Mouse (Mus musculus): Measurements from ENCODE around the gene Cinp.
A peak's percentile ranks its signal among the peaks of the same experiment; 100 is the strongest.

Gene Cinp

GRCm38 (mm10) chr12:110889036-110890020 is at the start of gene Cinp, which contains the start of gene Tecpr2:
Gene Cinp (minus strand): TSS chr12:110889145.
Gene Tecpr2 (plus strand): TSS chr12:110889264.
- DNase-seq (ENCODE audit: low spot score in 2 of 2) = peak; percentile 98 to 99

GRCm38 (mm10) chr12:110937496-110937895 is 48.6 kb upstream of the Cinp start:
- DNase-seq (ENCODE audit: low spot score in 2 of 2) = no peak

- DNase-seq (ENCODE audit: low spot score in 2 of 2) = peak; percentile 77 to 78
Observed at GRCm38 (mm10) chr12:110935983-110936620, 47.2 kb upstream of the Cinp start.

- DNase-seq (ENCODE audit: low spot score in 2 of 2) = peak in 1 of 2 experiments; percentile 63
Observed at GRCm38 (mm10) chr12:110932820-110933219, 43.9 kb upstream of the Cinp start.

- no peak for DNase-seq (ENCODE audit: low spot score in 2 of 2)
Observed at GRCm38 (mm10) chr12:110921572-110921971, 32.6 kb upstream of the Cinp start.

- no peak for DNase-seq (ENCODE audit: low spot score in 2 of 2)
Observed at GRCm38 (mm10) chr12:110920254-110920653, 31.3 kb upstream of the Cinp start.

DNA sequence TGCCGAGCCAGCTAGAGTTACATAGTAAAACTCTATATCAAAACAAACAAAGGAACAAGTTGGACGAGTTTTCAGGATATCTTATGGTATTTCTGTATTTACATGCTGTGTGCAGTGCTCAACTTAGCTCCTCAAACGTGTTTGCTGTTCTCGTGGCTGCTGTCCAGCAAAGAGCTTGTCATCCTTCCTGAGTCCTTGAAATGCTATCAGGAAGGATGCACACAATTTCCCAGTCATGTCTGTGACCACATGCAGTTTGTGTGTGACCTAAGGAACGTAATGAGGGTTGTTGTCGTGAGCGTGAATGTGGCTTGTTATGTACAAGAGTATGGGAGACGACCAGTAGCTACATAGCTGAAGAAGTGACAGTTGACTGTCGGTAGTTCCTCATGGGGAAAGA is 26.8 kb upstream of the Cinp start:
- DNase-seq (ENCODE audit: low spot score in 2 of 2) = no peak

- DNase-seq (ENCODE audit: low spot score in 2 of 2) = no peak
Observed at GRCm38 (mm10) chr12:110909962-110910361, 21.0 kb upstream of the Cinp start.

- no peak for DNase-seq (ENCODE audit: low spot score in 2 of 2)
Observed at GRCm38 (mm10) chr12:110907845-110908244, 18.9 kb upstream of the Cinp start.

- no peak for DNase-seq (ENCODE audit: low spot score in 2 of 2)
Observed at GRCm38 (mm10) chr12:110903536-110903935, 14.6 kb upstream of the Cinp start.

DNA sequence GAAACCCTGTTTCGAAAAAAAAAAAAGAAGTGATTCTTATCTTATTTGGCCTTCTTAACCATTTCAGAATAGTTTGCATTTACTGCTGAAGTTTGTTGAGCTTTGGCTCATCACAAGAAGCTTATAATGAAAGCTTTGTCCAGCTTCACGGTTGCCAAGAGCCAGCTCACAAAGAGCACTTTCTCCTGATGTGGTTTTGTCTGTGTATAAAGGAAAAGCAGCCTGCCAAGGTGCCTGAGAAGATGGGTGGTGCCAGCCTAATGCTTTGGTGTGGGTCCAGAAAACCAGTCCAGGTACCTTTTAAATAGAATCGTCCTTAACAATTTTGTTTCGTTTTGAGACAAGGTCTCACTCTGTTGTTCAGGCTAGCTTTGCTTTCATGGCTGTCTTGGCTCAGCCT is 13.2 kb upstream of the Cinp start:
- DNase-seq (ENCODE audit: low spot score in 2 of 2) = no peak

DNA sequence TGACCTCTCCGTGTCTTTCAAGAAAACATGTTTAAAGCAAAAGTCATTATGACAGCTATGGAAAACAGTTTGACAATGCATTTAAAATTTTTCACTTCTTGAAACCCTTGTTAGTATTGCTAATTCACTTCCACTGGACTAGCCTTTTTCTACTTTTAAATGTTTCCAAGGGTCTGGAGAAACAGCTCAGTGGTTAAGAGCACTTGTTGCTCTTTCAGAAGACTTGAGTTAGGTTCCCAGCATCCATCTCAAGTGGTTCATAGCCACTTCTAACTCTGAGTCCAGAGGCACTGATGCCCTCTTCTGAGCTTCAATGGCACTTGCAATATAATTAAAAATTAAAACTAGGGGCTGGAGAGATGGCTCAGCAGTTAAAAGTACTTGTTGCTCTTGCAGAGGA is 2.9 kb upstream of the Cinp start:
- no peak for DNase-seq (ENCODE audit: low spot score in 2 of 2)

- no peak for DNase-seq (ENCODE audit: low spot score in 2 of 2)
Observed at GRCm38 (mm10) chr12:110888606-110889005, 339 bp downstream of the Cinp start.

GRCm38 (mm10) chr12:110888106-110888505 is 839 bp downstream of the Cinp start:
- DNase-seq (ENCODE audit: low spot score in 2 of 2) = no peak

DNA sequence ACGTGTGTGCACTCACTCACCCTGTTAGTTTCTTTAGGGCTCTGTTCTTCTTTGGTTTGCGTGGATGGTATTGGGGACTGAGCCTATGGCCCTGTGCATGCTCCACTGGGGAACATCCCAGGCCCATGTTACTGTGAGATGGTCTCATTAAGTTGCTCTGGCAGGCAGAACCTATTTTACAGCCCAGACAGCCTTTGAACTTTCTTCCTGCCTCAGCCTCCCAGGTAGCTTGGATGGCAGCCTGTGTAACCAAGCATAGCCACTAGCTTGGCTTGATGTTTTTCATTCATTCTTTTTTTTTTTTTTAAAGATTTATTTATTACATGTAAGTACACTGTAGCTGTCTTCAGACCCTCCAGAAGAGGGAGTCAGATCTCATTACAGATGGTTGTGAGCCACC is 3.7 kb downstream of the Cinp start:
- DNase-seq (ENCODE audit: low spot score in 2 of 2) = no peak

GRCm38 (mm10) chr12:110882291-110882690 is 6.7 kb downstream of the Cinp start:
- DNase-seq (ENCODE audit: low spot score in 2 of 2) = no peak

DNA sequence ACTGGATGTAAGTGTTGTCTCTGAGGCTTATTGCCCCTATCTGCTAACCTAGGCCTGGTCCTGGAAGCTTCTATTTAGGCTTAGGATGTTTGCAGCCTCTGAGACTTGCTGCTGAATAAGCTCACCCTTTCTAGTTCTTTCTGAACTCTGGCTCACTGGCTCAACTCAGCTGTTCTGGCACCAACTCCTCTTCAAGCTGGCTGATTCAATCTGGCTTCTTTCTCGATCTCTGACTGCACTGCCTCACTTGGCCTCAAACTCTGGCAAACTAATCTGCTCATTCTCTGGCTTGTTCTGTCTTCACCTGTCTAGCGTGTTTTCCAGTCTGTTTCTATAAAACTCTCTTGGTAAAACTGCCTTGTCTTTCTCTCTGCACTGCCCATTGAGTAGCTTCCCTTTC is 13.6 kb downstream of the Cinp start:
- DNase-seq (ENCODE audit: low spot score in 2 of 2) = no peak

- no peak for DNase-seq (ENCODE audit: low spot score in 2 of 2)
Observed at GRCm38 (mm10) chr12:110871247-110871646, 17.7 kb downstream of the Cinp start.

GRCm38 (mm10) chr12:110870107-110870506 is 18.8 kb downstream of the Cinp start:
- DNase-seq (ENCODE audit: low spot score in 2 of 2) = no peak

GRCm38 (mm10) chr12:110865989-110866388 is 23.0 kb downstream of the Cinp start:
- no peak for DNase-seq (ENCODE audit: low spot score in 2 of 2)

- no peak for DNase-seq (ENCODE audit: low spot score in 2 of 2)
Observed at GRCm38 (mm10) chr12:110865571-110865970, 23.4 kb downstream of the Cinp start.

- DNase-seq (ENCODE audit: low spot score in 2 of 2) = no peak
Observed at GRCm38 (mm10) chr12:110864008-110864407, 24.9 kb downstream of the Cinp start.

- DNase-seq (ENCODE audit: low spot score in 2 of 2) = no peak
Observed at GRCm38 (mm10) chr12:110861256-110861655, 27.7 kb downstream of the Cinp start.

All from right cerebral cortex, postnatal 36 days (tissue).